Mouse (Mus musculus): ENCODE results near the gene Pagr1a. TPM values are rescaled to one million over a fixed set of nuclear protein-coding genes. Genes with fewer than 3 reads are reported as not detected.
A peak's percentile ranks its signal among the peaks of the same experiment; 100 is the strongest.

Pagr1a gene
- polyA plus RNA-seq, 1 experiment from 2014 or later: 19.4 TPM

DNA sequence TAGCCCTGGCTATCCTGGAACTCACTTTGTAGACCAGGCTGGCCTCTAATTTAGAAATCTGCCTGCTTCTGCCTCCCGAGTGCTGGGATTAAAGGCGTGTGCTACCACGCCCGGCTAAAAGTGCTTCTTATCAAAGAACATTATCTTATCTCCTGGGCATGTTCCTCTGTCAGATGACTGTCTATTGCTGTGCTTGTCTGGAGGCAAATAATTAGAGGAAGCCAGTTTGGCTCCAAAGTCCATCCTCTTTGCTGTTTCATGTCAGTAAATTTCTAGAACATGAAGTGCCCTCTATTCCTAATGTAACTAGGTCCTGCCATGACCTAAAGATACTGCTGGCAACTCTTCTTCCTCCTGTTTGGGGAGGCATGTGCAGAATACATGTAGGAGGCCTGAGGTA, 35.1 kb downstream of the Pagr1a start:
- TF ChIP-seq CTCF (IDR thresholded peaks at IDR 0.05; ENCODE audit: low read depth): no peak
- no peak overlapping the region for H3K4me2 ChIP-seq (ENCODE audit: low read length)
- 88% methylated on average over 4 of the region's 4 CpGs for WGBS
- ATAC-seq (replicated peaks; ENCODE audit: low FRiP score, low read depth) (no peak), DNase-seq (ENCODE audit: low spot score) (no peak)
- H3K27me3 ChIP-seq (ENCODE audit: insufficient read depth, low read length): no peaks in the 10 kb centered on the region
- H3K27ac ChIP-seq: no peak overlapping the region
- no peaks in the 10 kb centered on the region for H3K9me3 ChIP-seq (replicated peaks; ENCODE audit: low read length)
- peaks cover 20% of the 10 kb centered on the region for H3K36me3 ChIP-seq (ENCODE audit: insufficient read depth, low read length)
- H3K4me3 ChIP-seq (replicated peaks; ENCODE audit: low read depth, low read length): no peak overlapping the region
- H3K4me1 ChIP-seq (replicated peaks; ENCODE audit: insufficient read depth, low read length): 0 out of 2 replicates have a peak, but pooled peaks cover 4% of the 10 kb centered on the region
- H3K9ac ChIP-seq (ENCODE audit: low read depth, low read length): no peak overlapping the region

DNA sequence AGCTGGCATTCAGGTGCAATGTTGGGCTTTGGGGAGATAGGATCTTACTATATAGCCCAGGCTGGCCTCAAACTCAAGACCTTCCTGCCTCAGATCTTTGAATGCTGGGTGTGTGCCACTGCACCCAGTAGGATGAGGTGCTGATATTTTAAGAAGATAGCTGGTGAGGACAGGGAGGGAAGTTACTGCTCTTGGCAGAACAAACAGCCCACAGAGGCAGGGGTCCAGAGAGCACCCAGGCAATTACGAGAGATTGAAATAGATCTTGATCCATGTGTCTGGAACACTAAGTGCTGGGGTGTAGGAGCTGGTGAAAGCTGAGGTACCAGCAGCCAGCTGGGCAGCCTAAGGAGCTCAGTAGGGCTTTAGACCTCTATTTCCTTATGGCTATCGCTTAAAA, 35.6 kb downstream of the Pagr1a start:
- DNase-seq (ENCODE audit: low spot score) (no peak), ATAC-seq (replicated peaks; ENCODE audit: low FRiP score, low read depth) (no peak)
- Histone ChIP-seq H3K36me3 (ENCODE audit: insufficient read depth, low read length) (peaks cover 20% of the 10 kb centered on the region), H3K27ac (no peak overlapping the region), H3K27me3 (ENCODE audit: insufficient read depth, low read length) (no peaks in the 10 kb centered on the region), H3K9me3 (replicated peaks; ENCODE audit: low read length) (no peaks in the 10 kb centered on the region), H3K4me2 (ENCODE audit: low read length) (no peak overlapping the region), H3K9ac (ENCODE audit: low read depth, low read length) (no peak overlapping the region), H3K4me3 (replicated peaks; ENCODE audit: low read depth, low read length) (no peak overlapping the region), H3K4me1 (replicated peaks; ENCODE audit: insufficient read depth, low read length) (0 out of 2 replicates have a peak, but pooled peaks cover 4% of the 10 kb centered on the region)
- 90% methylated on average over 2 of the region's 2 CpGs for WGBS
- no peak for TF ChIP-seq CTCF (IDR thresholded peaks at IDR 0.05; ENCODE audit: low read depth)

GRCm38 (mm10) chr7:126978841-126979240, 38.3 kb downstream of the Pagr1a start:
- no peak for DNase-seq (ENCODE audit: low spot score)
- Histone ChIP-seq H3K9ac (ENCODE audit: low read depth, low read length) (no peak overlapping the region), H3K4me2 (ENCODE audit: low read length) (no peak overlapping the region), H3K27ac (no peak overlapping the region), H3K27me3 (ENCODE audit: insufficient read depth, low read length) (no peaks in the 10 kb centered on the region), H3K4me3 (replicated peaks; ENCODE audit: low read depth, low read length) (no peak overlapping the region), H3K4me1 (replicated peaks; ENCODE audit: insufficient read depth, low read length) (0 out of 2 replicates have a peak, but pooled peaks cover 4% of the 10 kb centered on the region), H3K9me3 (replicated peaks; ENCODE audit: low read length) (no peaks in the 10 kb centered on the region), H3K36me3 (ENCODE audit: insufficient read depth, low read length) (peaks cover 20% of the 10 kb centered on the region)
- 88% methylated on average over 6 of the region's 6 CpGs for WGBS
- no peak for TF ChIP-seq CTCF (IDR thresholded peaks at IDR 0.05; ENCODE audit: low read depth)
- no peak for ATAC-seq (replicated peaks; ENCODE audit: low FRiP score, low read depth)

- DNase-seq (ENCODE audit: low spot score) (peak; percentile 28), ATAC-seq (replicated peaks; ENCODE audit: low FRiP score, low read depth) (no peak)
- peak overlapping the region; percentile 68 for H3K4me2 ChIP-seq (ENCODE audit: low read length)
- 0 out of 2 replicates have a peak, but pooled peaks cover 4% of the 10 kb centered on the region for H3K4me1 ChIP-seq (replicated peaks; ENCODE audit: insufficient read depth, low read length)
- no peaks in the 10 kb centered on the region for H3K27me3 ChIP-seq (ENCODE audit: insufficient read depth, low read length)
- WGBS: 24% methylated on average over 14 of the region's 14 CpGs
- peak overlapping the region; percentile 87 for H3K9ac ChIP-seq (ENCODE audit: low read depth, low read length)
- peak overlapping the region; percentile 95 for H3K27ac ChIP-seq
- no peaks in the 10 kb centered on the region for H3K9me3 ChIP-seq (replicated peaks; ENCODE audit: low read length)
- peaks cover 20% of the 10 kb centered on the region for H3K36me3 ChIP-seq (ENCODE audit: insufficient read depth, low read length)
- no peak for TF ChIP-seq CTCF (IDR thresholded peaks at IDR 0.05; ENCODE audit: low read depth)
- peak overlapping the region; percentile 73 for H3K4me3 ChIP-seq (replicated peaks; ENCODE audit: low read depth, low read length)
These were observed 40.2 kb downstream of the Pagr1a start for GRCm38 (mm10) chr7:126976878-126977459.

DNA sequence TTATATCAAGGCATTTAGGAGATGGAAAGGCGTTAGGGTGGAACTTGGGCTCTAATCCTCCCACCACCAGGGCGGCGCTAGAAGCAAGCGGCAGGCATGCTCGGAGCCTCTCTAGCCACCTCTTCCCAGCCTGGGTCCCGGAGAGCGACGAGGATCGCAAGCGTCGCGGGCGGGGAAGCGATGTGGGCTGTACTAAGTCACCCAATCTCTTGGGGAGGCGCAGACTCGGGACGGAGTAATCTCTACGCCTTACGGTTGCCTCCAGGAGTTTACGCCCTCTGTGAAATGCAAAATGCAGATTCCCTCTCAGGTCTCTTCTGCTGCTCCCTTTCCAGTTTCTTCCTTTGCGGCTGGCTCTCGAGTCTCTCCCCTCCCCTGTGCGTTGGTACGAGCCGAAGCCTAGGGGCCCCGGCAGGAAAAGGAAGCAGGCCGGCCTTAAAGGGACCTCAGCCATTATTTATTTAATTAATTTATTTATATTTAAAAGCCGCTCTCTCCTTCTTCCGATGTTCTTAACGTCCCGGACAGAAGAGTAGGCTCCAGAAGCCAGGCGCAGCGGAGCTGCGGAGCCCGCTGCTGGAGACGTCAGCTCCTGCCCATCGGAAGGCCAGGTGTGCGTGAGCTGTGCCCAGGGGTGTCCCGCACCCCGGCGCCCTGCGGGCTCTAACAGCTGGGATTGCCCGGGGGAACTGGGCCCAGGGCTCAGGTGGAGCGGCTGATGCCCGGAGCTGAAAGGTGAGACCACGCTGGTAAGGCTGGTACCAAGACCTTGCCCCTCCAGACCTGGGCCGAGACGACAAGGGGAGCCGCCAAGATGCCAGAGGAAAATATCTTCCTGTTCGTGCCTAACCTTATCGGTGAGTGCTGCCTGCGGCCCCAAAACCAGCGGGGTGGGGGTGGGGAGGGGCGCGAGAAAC, 40.9 kb downstream of the Pagr1a start, which contains the start of gene Cdiptos:
Cdiptos (minus strand) TSS at position 149 of the 917 bp plus-strand sequence.
- peak; percentile 100 for TF ChIP-seq CTCF (IDR thresholded peaks at IDR 0.05; ENCODE audit: low read depth)
- H3K4me2 ChIP-seq (ENCODE audit: low read length): peak within 1 kb of the TSS; percentile 68
- peak within 1 kb of the TSS; percentile 87 for H3K9ac ChIP-seq (ENCODE audit: low read depth, low read length)
- DNase-seq (ENCODE audit: low spot score) (peak; percentile 98), ATAC-seq (replicated peaks; ENCODE audit: low FRiP score, low read depth) (peak; percentile 95)
- peak within 1 kb of the TSS; percentile 73 for H3K4me3 ChIP-seq (replicated peaks; ENCODE audit: low read depth, low read length)
- H3K27ac ChIP-seq: peak within 1 kb of the TSS; percentile 95
- no peaks in the 10 kb centered on the region for H3K27me3 ChIP-seq (ENCODE audit: insufficient read depth, low read length)
- 0 out of 2 replicates have a peak, but pooled peaks cover 4% of the 10 kb centered on the region for H3K4me1 ChIP-seq (replicated peaks; ENCODE audit: insufficient read depth, low read length)
- WGBS: under 1% methylated on average over 55 of the region's 55 CpGs
- no peaks in the 10 kb centered on the region for H3K9me3 ChIP-seq (replicated peaks; ENCODE audit: low read length)
- H3K36me3 ChIP-seq (ENCODE audit: insufficient read depth, low read length): peaks cover 20% of the 10 kb centered on the region

GRCm38 (mm10) chr7:126975893-126975949, 41.4 kb downstream of the Pagr1a start, which contains the start of gene Cdipt:
Gene Cdipt, plus strand, starts transcription at chr7:126975914.
- ATAC-seq (replicated peaks; ENCODE audit: low FRiP score, low read depth) (no peak), DNase-seq (ENCODE audit: low spot score) (no peak)
- Histone ChIP-seq H3K4me1 (replicated peaks; ENCODE audit: insufficient read depth, low read length) (0 out of 2 replicates have a peak, but pooled peaks cover 4% of the 10 kb centered on the region), H3K4me2 (ENCODE audit: low read length) (peak within 1 kb of the TSS; percentile 68), H3K9ac (ENCODE audit: low read depth, low read length) (peak within 1 kb of the TSS; percentile 87), H3K9me3 (replicated peaks; ENCODE audit: low read length) (no peaks in the 10 kb centered on the region), H3K27me3 (ENCODE audit: insufficient read depth, low read length) (no peaks in the 10 kb centered on the region), H3K4me3 (replicated peaks; ENCODE audit: low read depth, low read length) (peak within 1 kb of the TSS; percentile 73), H3K36me3 (ENCODE audit: insufficient read depth, low read length) (peaks cover 20% of the 10 kb centered on the region), H3K27ac (peak within 1 kb of the TSS; percentile 95)
- no peak for TF ChIP-seq CTCF (IDR thresholded peaks at IDR 0.05; ENCODE audit: low read depth)
- WGBS: 0% methylated on average over 1 of the region's 1 CpGs
